Mouse (Mus musculus): ENCODE results near the gene Eif3k. TPM values are rescaled to one million over a fixed set of nuclear protein-coding genes. Genes with fewer than 3 reads are reported as not detected.
"Not testable (repeated sequence)": the region's sequence is repeated elsewhere in the genome, so short reads cannot be mapped to it uniquely, and the experiment has no call there.

Gene Eif3k
- polyA plus RNA-seq, 1 experiment from 2014 or later: 282 TPM

- Histone ChIP-seq H3K4me3 (ENCODE audit: low read depth, low read length) (no peak overlapping the region), H3K4me2 (replicated peaks; ENCODE audit: low read depth) (peak overlapping the region; percentile 38; the same call in 1 of the 2 replicates)
- peak; percentile 92 for ATAC-seq
Observed at GRCm38 (mm10) chr7:28969672-28970394, 11.8 kb downstream of the Eif3k start.

DNA sequence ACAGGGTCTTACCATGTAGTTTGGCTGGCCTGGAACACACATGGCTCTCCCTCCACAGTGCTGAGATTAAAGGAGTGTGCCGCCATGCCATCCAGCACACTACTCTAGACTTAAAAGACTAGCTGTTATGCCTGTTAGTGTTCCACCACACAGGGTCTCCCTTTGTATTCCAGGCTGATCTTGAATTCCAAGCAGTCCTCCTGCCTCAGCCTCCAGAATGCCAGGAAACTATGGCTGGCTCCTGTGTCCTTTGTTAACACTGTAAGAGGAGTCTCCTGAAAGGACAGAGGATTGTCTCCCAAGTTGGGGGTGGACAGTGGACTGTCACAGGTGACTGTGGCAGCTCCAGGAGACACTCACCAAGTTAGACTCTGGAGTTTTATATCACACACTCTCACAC lies 12.4 kb downstream of the Eif3k start:
- 88% methylated on average over 1 of the region's 1 CpGs for WGBS
- H3K9ac ChIP-seq (ENCODE audit: low read depth, low read length): no peak overlapping the region
- H3K36me3 ChIP-seq (ENCODE audit: control insufficient read depth, insufficient read depth): peaks cover 18% of the 10 kb centered on the region; the same call in 1 of the 2 replicates
- 0 out of 2 replicates have a peak, but pooled peaks cover 6% of the 10 kb centered on the region for H3K4me1 ChIP-seq (replicated peaks; ENCODE audit: control insufficient read depth, insufficient read depth, low read length)
- H3K4me2 ChIP-seq (replicated peaks; ENCODE audit: low read depth): peak overlapping the region; percentile 38; the same call in 1 of the 2 replicates
- H3K27me3 ChIP-seq (replicated peaks; ENCODE audit: control insufficient read depth, insufficient read depth, low read length): no peaks in the 10 kb centered on the region
- no peaks in the 10 kb centered on the region for H3K9me3 ChIP-seq (ENCODE audit: control insufficient read depth)
- no peak for TF ChIP-seq CTCF (IDR thresholded peaks at IDR 0.05; ENCODE audit: low read depth)
- ATAC-seq: no peak
- no peak overlapping the region for H3K4me3 ChIP-seq (ENCODE audit: low read depth, low read length)
- peak overlapping the region; percentile 95 for H3K27ac ChIP-seq (ENCODE audit: low read depth, low read length)

More at GRCm38 (mm10) chr7:28969672-28970394, 11.8 kb downstream of the Eif3k start:
- H3K9ac ChIP-seq (ENCODE audit: low read depth, low read length): no peak overlapping the region
- 31% methylated on average over 12 of the region's 12 CpGs for WGBS
- peak overlapping the region; percentile 95 for H3K27ac ChIP-seq (ENCODE audit: low read depth, low read length)
- peaks cover 24% of the 10 kb centered on the region; the same call in 1 of the 2 replicates for H3K36me3 ChIP-seq (ENCODE audit: control insufficient read depth, insufficient read depth)
- TF ChIP-seq CTCF (IDR thresholded peaks at IDR 0.05; ENCODE audit: low read depth): no peak
- H3K27me3 ChIP-seq (replicated peaks; ENCODE audit: control insufficient read depth, insufficient read depth, low read length): no peaks in the 10 kb centered on the region
- H3K9me3 ChIP-seq (ENCODE audit: control insufficient read depth): no peaks in the 10 kb centered on the region
- H3K4me1 ChIP-seq (replicated peaks; ENCODE audit: control insufficient read depth, insufficient read depth, low read length): 0 out of 2 replicates have a peak, but pooled peaks cover 6% of the 10 kb centered on the region

GRCm38 (mm10) chr7:28968120-28968519 lies 13.5 kb downstream of the Eif3k start:
- H3K9ac ChIP-seq (ENCODE audit: low read depth, low read length); ATAC-seq; H3K27me3 ChIP-seq (replicated peaks; ENCODE audit: control insufficient read depth, insufficient read depth, low read length); H3K36me3 ChIP-seq (ENCODE audit: control insufficient read depth, insufficient read depth); H3K4me2 ChIP-seq (replicated peaks; ENCODE audit: low read depth); H3K9me3 ChIP-seq (ENCODE audit: control insufficient read depth); H3K27ac ChIP-seq (ENCODE audit: low read depth, low read length); H3K4me3 ChIP-seq (ENCODE audit: low read depth, low read length); H3K4me1 ChIP-seq (replicated peaks; ENCODE audit: control insufficient read depth, insufficient read depth, low read length): not testable (repeated sequence)
- 88% methylated on average over 8 of the region's 8 CpGs for WGBS

GRCm38 (mm10) chr7:28966751-28967505 lies 14.7 kb downstream of the Eif3k start:
- no peak for TF ChIP-seq CTCF (IDR thresholded peaks at IDR 0.05; ENCODE audit: low read depth)
- Histone ChIP-seq H3K9ac (ENCODE audit: low read depth, low read length) (no peak overlapping the region), H3K4me1 (replicated peaks; ENCODE audit: control insufficient read depth, insufficient read depth, low read length) (0 out of 2 replicates have a peak, but pooled peaks cover 3% of the 10 kb centered on the region), H3K4me3 (ENCODE audit: low read depth, low read length) (no peak overlapping the region), H3K27ac (ENCODE audit: low read depth, low read length) (no peak overlapping the region), H3K27me3 (replicated peaks; ENCODE audit: control insufficient read depth, insufficient read depth, low read length) (no peaks in the 10 kb centered on the region), H3K36me3 (ENCODE audit: control insufficient read depth, insufficient read depth) (0 out of 2 replicates have a peak, but pooled peaks cover 7% of the 10 kb centered on the region), H3K9me3 (ENCODE audit: control insufficient read depth) (no peaks in the 10 kb centered on the region), H3K4me2 (replicated peaks; ENCODE audit: low read depth) (no peak overlapping the region)
- ATAC-seq: no peak
- 75% methylated on average over 4 of the region's 4 CpGs for WGBS

DNA sequence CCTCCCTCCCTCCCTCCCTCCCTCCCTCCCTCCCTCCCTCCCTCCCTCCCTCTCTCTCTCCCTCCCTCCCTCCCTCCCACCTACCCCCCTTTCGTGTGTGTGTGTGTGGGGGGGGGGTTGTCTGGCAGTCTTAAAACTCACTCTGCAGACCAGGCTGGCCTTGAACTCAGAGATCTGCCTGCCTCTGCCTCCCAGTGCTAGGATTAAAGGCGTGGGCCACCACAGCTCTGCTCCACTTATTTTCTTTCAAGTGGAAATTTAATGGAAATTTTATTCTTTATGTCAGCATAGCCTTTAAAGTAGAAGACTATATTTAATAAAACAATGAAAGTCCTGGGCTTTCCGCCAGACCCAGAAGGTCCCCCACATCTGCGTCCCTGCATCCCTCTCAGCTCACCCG lies 15.5 kb downstream of the Eif3k start:
- 71% methylated on average over 4 of the region's 5 CpGs for WGBS
- no peaks in the 10 kb centered on the region for H3K36me3 ChIP-seq (ENCODE audit: control insufficient read depth, insufficient read depth)

GRCm38 (mm10) chr7:28965346-28965840 lies 16.3 kb downstream of the Eif3k start:
- WGBS: 64% methylated on average over 5 of the region's 5 CpGs
- Histone ChIP-seq H3K4me1 (replicated peaks; ENCODE audit: control insufficient read depth, insufficient read depth, low read length) (0 out of 2 replicates have a peak, but pooled peaks cover 3% of the 10 kb centered on the region), H3K36me3 (ENCODE audit: control insufficient read depth, insufficient read depth) (no peaks in the 10 kb centered on the region), H3K9ac (ENCODE audit: low read depth, low read length) (no peak overlapping the region), H3K4me3 (ENCODE audit: low read depth, low read length) (no peak overlapping the region), H3K9me3 (ENCODE audit: control insufficient read depth) (no peaks in the 10 kb centered on the region), H3K27ac (ENCODE audit: low read depth, low read length) (no peak overlapping the region), H3K4me2 (replicated peaks; ENCODE audit: low read depth) (no peak overlapping the region), H3K27me3 (replicated peaks; ENCODE audit: control insufficient read depth, insufficient read depth, low read length) (no peaks in the 10 kb centered on the region)
- TF ChIP-seq CTCF (IDR thresholded peaks at IDR 0.05; ENCODE audit: low read depth): no peak
- ATAC-seq: no peak

More for the DNA sequence above, 15.5 kb downstream of the Eif3k start:
- no peak for TF ChIP-seq CTCF (IDR thresholded peaks at IDR 0.05; ENCODE audit: low read depth)
- Histone ChIP-seq H3K9ac (ENCODE audit: low read depth, low read length) (no peak overlapping the region), H3K4me1 (replicated peaks; ENCODE audit: control insufficient read depth, insufficient read depth, low read length) (0 out of 2 replicates have a peak, but pooled peaks cover 3% of the 10 kb centered on the region), H3K9me3 (ENCODE audit: control insufficient read depth) (no peaks in the 10 kb centered on the region), H3K4me3 (ENCODE audit: low read depth, low read length) (no peak overlapping the region), H3K27me3 (replicated peaks; ENCODE audit: control insufficient read depth, insufficient read depth, low read length) (no peaks in the 10 kb centered on the region), H3K27ac (ENCODE audit: low read depth, low read length) (no peak overlapping the region), H3K4me2 (replicated peaks; ENCODE audit: low read depth) (no peak overlapping the region)
- no peak for ATAC-seq

Data from intestine, postnatal 0 days (tissue).